Mouse (Mus musculus): ENCODE measurements around the gene Olfr1272.
"Not testable (repeated sequence)": the region's sequence is repeated elsewhere in the genome, so short reads cannot be mapped to it uniquely, and the experiment has no call there.

Olfr1272 gene

DNA sequence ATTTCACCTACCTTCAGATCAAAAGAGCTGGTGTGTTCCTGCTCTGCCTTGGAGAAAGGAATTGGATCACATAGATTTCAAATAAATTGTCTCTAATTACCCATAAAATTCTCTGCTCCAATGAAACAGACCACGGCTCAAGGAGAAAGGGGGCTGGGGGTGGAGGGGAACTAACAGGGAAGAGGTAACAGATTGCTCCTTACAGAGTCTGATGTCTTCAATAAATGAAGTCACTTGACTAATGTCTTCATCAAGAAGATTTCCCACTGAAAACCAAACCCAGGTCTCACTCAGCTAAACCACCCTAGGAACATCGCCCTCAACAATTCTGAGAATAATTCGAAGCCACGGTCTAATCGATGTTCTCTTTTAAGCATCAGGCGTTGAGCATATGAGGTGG lies at the start of gene Olfr1272:
Gene Olfr1272 (minus strand): TSS at position 101 of the 400 bp plus-strand sequence.
- no peak for DNase-seq

GRCm38 (mm10) chr2:90321900-90322299 lies 29.3 kb upstream of the Olfr1272 start, which contains the start of gene Gm13769:
TSS of gene Gm13769 (plus strand) at chr2:90322200.
- DNase-seq: not testable (repeated sequence)

DNA sequence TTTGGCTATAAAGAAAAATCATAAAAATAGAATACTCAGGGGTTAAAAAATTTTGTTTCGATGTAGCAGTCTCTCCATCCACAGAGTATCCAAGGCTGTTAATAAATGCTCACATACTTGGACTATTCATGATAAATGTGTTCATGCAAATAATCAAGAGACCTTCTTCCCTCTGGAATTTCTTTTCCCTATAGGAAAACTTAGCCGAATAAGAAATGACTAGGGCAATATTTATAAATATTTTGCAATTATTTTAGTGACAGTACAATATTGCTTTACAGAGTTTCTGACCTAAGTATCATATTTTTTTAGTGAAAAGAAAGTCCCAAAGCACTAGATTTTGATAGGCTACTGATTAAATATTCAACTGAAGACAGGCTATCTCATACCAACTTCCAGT lies 21.7 kb downstream of the Olfr1272 start, which contains the start of gene Olfr1271:
Gene Olfr1271 (minus strand): TSS at position 101 of the 400 bp plus-strand sequence.
- DNase-seq: no peak

GRCm38 (mm10) chr2:90257492-90257891 lies 35.1 kb downstream of the Olfr1272 start, which contains the start of gene Olfr142:
TSS of gene Olfr142 (minus strand) at chr2:90257592.
- DNase-seq: no peak

Data from kidney, adult 18-20 months (tissue).